22 mouse cellular contexts compared by ENCODE assay signal in genomic region chr12:89641460-89641859, GRCm38 (mm10).
A peak's percentile ranks its signal among the peaks of the same experiment; 100 is the strongest.
DNase-seq lines count a peak whose midpoint lies in the region; ATAC-seq and TF ChIP-seq lines count a peak whose summit lies in the region.
"Had no signal": no experiment of that assay in that cellular context is flagged by ENCODE, and none has a peak within 500 bp of the region (broad histone marks: within the 10 kb centered on the region; RNA-seq: fewer than 3 reads in every experiment).

No protein-coding gene starts in this region.

- WGBS in embryonic facial prominence, embryonic 11.5 days: 24% methylated on average over 1 of the region's 1 CpGs
- 22% methylated on average over 1 of the region's 1 CpGs for WGBS in embryonic facial prominence, embryonic 10.5 days
- 23% methylated on average over 1 of the region's 1 CpGs for WGBS in embryonic facial prominence, embryonic 14.5 days
- 2% methylated on average over 1 of the region's 1 CpGs for WGBS in forebrain, postnatal 0 days

- no peaks in the 10 kb centered on the region for H3K9me3 ChIP-seq in embryonic facial prominence, embryonic 11.5 days (replicated peaks; ENCODE audit: control insufficient read depth, low read length)
- no peaks in the 10 kb centered on the region for H3K9me3 ChIP-seq in embryonic facial prominence, embryonic 10.5 days
- H3K9me3 ChIP-seq in embryonic facial prominence, embryonic 14.5 days (ENCODE audit: control insufficient read depth, low read length): no peaks in the 10 kb centered on the region
- no peaks in the 10 kb centered on the region for H3K9me3 ChIP-seq in forebrain, postnatal 0 days (ENCODE audit: low read length)

- H3K4me2 ChIP-seq in embryonic facial prominence, embryonic 11.5 days (ENCODE audit: low read depth, low read length): no peak overlapping the region
- no peak overlapping the region for H3K4me2 ChIP-seq in embryonic facial prominence, embryonic 14.5 days (ENCODE audit: low read depth, low read length)
- no peak overlapping the region for H3K4me2 ChIP-seq in forebrain, postnatal 0 days (ENCODE audit: low read depth)

- peak; percentile 18 for DNase-seq in embryonic facial prominence, embryonic 11.5 days (ENCODE audit: low spot score)
- DNase-seq in embryonic facial prominence, embryonic 10.5 days (ENCODE audit: low spot score): no peak
- peak; percentile 36 for DNase-seq in embryonic facial prominence, embryonic 14.5 days (ENCODE audit: low spot score)
- DNase-seq in fat pad, adult 2 months (ENCODE audit: extremely low read depth, low read depth, low spot score): peak; percentile 70
- peak; percentile 70 for DNase-seq in gonadal fat pad, adult 2 months (ENCODE audit: low read depth)
- no peak for DNase-seq in yolk sac, embryonic 10.5 days (ENCODE audit: low spot score)
- DNase-seq in forebrain, postnatal 0 days: no peak
- no peak for DNase-seq in heart, adult 8-10 months (ENCODE audit: low spot score)
- DNase-seq: adrenal gland, adult 2 months; adrenal gland, adult 8-10 months; adrenal gland, postnatal 10 days; adrenal gland, postnatal 14 days; adrenal gland, postnatal 25 days; adrenal gland, postnatal 36 days; B cell, adult 2 months; cerebellum, adult 11 months; cerebellum, adult 11-12 months had no signal

- no peak for ATAC-seq in embryonic facial prominence, embryonic 11.5 days (replicated peaks; ENCODE audit: insufficient number of reproducible peaks, low FRiP score, low TSS enrichment, low read depth)
- ATAC-seq in embryonic facial prominence, embryonic 14.5 days (ENCODE audit: low read depth): peak; percentile 78; the same call in 1 of the 2 replicates
- ATAC-seq in forebrain, postnatal 0 days: no peak
- ATAC-seq: activated CD4-positive, CD25-positive, alpha-beta regulatory T cell, adult 4 months; CD4-positive, CD25-positive, alpha-beta regulatory T cell, adult 4 months; Patski had no signal

- no peak overlapping the region for H3K4me3 ChIP-seq in embryonic facial prominence, embryonic 11.5 days (ENCODE audit: low read depth, low read length)
- H3K4me3 ChIP-seq in embryonic facial prominence, embryonic 10.5 days: no peak overlapping the region
- no peak overlapping the region for H3K4me3 ChIP-seq in embryonic facial prominence, embryonic 14.5 days (ENCODE audit: low read depth, low read length)
- H3K4me3 ChIP-seq in forebrain, postnatal 0 days (ENCODE audit: low read depth, low read length): no peak overlapping the region

- no peaks in the 10 kb centered on the region for H3K36me3 ChIP-seq in embryonic facial prominence, embryonic 11.5 days (replicated peaks; ENCODE audit: control insufficient read depth, insufficient read depth, low read depth, low read length)
- no peaks in the 10 kb centered on the region for H3K36me3 ChIP-seq in embryonic facial prominence, embryonic 10.5 days (replicated peaks)
- no peaks in the 10 kb centered on the region for H3K36me3 ChIP-seq in embryonic facial prominence, embryonic 14.5 days (ENCODE audit: control insufficient read depth, insufficient read depth, low read length)
- H3K36me3 ChIP-seq in forebrain, postnatal 0 days (ENCODE audit: insufficient read depth): no peaks in the 10 kb centered on the region
- H3K36me3 ChIP-seq: G1E had no signal

- no peak for TF ChIP-seq CTCF in forebrain, postnatal 0 days (IDR thresholded peaks at IDR 0.05; ENCODE audit: low read depth)

- no peaks in the 10 kb centered on the region for H3K27me3 ChIP-seq in embryonic facial prominence, embryonic 11.5 days (ENCODE audit: control insufficient read depth, insufficient read depth, low read length)
- H3K27me3 ChIP-seq in embryonic facial prominence, embryonic 10.5 days (replicated peaks; ENCODE audit: low read depth, poor library complexity, severe bottlenecking): no peaks in the 10 kb centered on the region
- H3K27me3 ChIP-seq in embryonic facial prominence, embryonic 14.5 days (replicated peaks; ENCODE audit: control insufficient read depth, insufficient read depth, low read length): no peaks in the 10 kb centered on the region
- H3K27me3 ChIP-seq in forebrain, postnatal 0 days (ENCODE audit: insufficient read depth, low read length): no peaks in the 10 kb centered on the region
- H3K27me3 ChIP-seq: CH12.LX had no signal

- H3K9ac ChIP-seq in embryonic facial prominence, embryonic 11.5 days (replicated peaks; ENCODE audit: low read length): no peak overlapping the region
- no peak overlapping the region for H3K9ac ChIP-seq in embryonic facial prominence, embryonic 14.5 days (ENCODE audit: low read depth, low read length)
- no peak overlapping the region for H3K9ac ChIP-seq in forebrain, postnatal 0 days

- no peaks in the 10 kb centered on the region for H3K4me1 ChIP-seq in embryonic facial prominence, embryonic 11.5 days (ENCODE audit: control insufficient read depth, insufficient read depth, low read length)
- no peaks in the 10 kb centered on the region for H3K4me1 ChIP-seq in embryonic facial prominence, embryonic 10.5 days
- H3K4me1 ChIP-seq in embryonic facial prominence, embryonic 14.5 days (ENCODE audit: control insufficient read depth, insufficient read depth, low read length): no peaks in the 10 kb centered on the region
- H3K4me1 ChIP-seq in forebrain, postnatal 0 days (ENCODE audit: insufficient read depth): no peaks in the 10 kb centered on the region

- H3K27ac ChIP-seq in embryonic facial prominence, embryonic 11.5 days (replicated peaks; ENCODE audit: low read depth, low read length): no peak overlapping the region
- H3K27ac ChIP-seq in embryonic facial prominence, embryonic 10.5 days (replicated peaks): no peak overlapping the region
- no peak overlapping the region for H3K27ac ChIP-seq in embryonic facial prominence, embryonic 14.5 days (replicated peaks; ENCODE audit: low read depth, low read length)
- no peak overlapping the region for H3K27ac ChIP-seq in forebrain, postnatal 0 days (ENCODE audit: low read depth, low read length)

Comparison
In these comparisons a context has a peak if more than half of its experiments do, and no peak if none do; other contexts are left out.
1. DNase-seq: peak in embryonic facial prominence, embryonic 11.5 days (single experiment), embryonic facial prominence, embryonic 14.5 days (single experiment), fat pad, adult 2 months (single experiment) and gonadal fat pad, adult 2 months (single experiment); none in embryonic facial prominence, embryonic 10.5 days (single experiment), yolk sac, embryonic 10.5 days (single experiment), forebrain, postnatal 0 days (single experiment) and heart, adult 8-10 months (single experiment).